Mouse (Mus musculus): Measurements from ENCODE around the gene Csnk2a2. TPM values are rescaled to one million over a fixed set of nuclear protein-coding genes. Genes with fewer than 3 reads are reported as not detected.
A peak's percentile ranks its signal among the peaks of the same experiment; 100 is the strongest.

Gene Csnk2a2
- polyA plus RNA-seq, 1 experiment from 2014 or later: 14.0 TPM

- Histone ChIP-seq H3K4me1 (no peaks in the 10 kb centered on the region), H3K4me3 (no peak overlapping the region), H3K9me3 (replicated peaks) (no peaks in the 10 kb centered on the region), H3K27ac (no peak overlapping the region), H3K36me3 (peaks cover 87% of the 10 kb centered on the region), H3K27me3 (ENCODE audit: low read depth, poor library complexity, severe bottlenecking) (no peaks in the 10 kb centered on the region)
- WGBS: 98% methylated on average over 5 of the region's 5 CpGs
- DNase-seq (ENCODE audit: low spot score): no peak
These were observed 39.6 kb downstream of the Csnk2a2 start for GRCm38 (mm10) chr8:95450271-95450670.

GRCm38 (mm10) chr8:95447661-95448060 lies 42.2 kb downstream of the Csnk2a2 start:
- Histone ChIP-seq H3K9me3 (replicated peaks) (no peaks in the 10 kb centered on the region), H3K4me1 (no peaks in the 10 kb centered on the region), H3K27me3 (ENCODE audit: low read depth, poor library complexity, severe bottlenecking) (no peaks in the 10 kb centered on the region), H3K4me3 (no peak overlapping the region), H3K36me3 (peaks cover 63% of the 10 kb centered on the region), H3K27ac (no peak overlapping the region)
- no peak for DNase-seq (ENCODE audit: low spot score)
- WGBS: 88% methylated on average over 7 of the region's 7 CpGs

- Histone ChIP-seq H3K36me3 (peaks cover 40% of the 10 kb centered on the region), H3K27me3 (ENCODE audit: low read depth, poor library complexity, severe bottlenecking) (no peaks in the 10 kb centered on the region), H3K27ac (no peak overlapping the region), H3K4me3 (no peak overlapping the region), H3K9me3 (replicated peaks) (no peaks in the 10 kb centered on the region), H3K4me1 (no peaks in the 10 kb centered on the region)
- DNase-seq (ENCODE audit: low spot score): no peak
- 91% methylated on average over 4 of the region's 4 CpGs for WGBS
These were observed 44.8 kb downstream of the Csnk2a2 start for GRCm38 (mm10) chr8:95445042-95445441.

- no peak overlapping the region for H3K4me3 ChIP-seq
- no peak for DNase-seq (ENCODE audit: low spot score)
- WGBS: 62% methylated on average over 5 of the region's 5 CpGs
- H3K9me3 ChIP-seq (replicated peaks): no peaks in the 10 kb centered on the region
- no peak overlapping the region for H3K27ac ChIP-seq
- 0 out of 2 replicates have a peak, but pooled peaks cover 5% of the 10 kb centered on the region for H3K36me3 ChIP-seq
- H3K4me1 ChIP-seq: no peaks in the 10 kb centered on the region
- H3K27me3 ChIP-seq (ENCODE audit: low read depth, poor library complexity, severe bottlenecking): no peaks in the 10 kb centered on the region
These were observed 48.3 kb downstream of the Csnk2a2 start for GRCm38 (mm10) chr8:95441491-95442039.

GRCm38 (mm10) chr8:95440168-95440709 lies 49.6 kb downstream of the Csnk2a2 start:
- Histone ChIP-seq H3K36me3 (0 out of 2 replicates have a peak, but pooled peaks cover 2% of the 10 kb centered on the region), H3K4me1 (no peaks in the 10 kb centered on the region), H3K27me3 (ENCODE audit: low read depth, poor library complexity, severe bottlenecking) (no peaks in the 10 kb centered on the region), H3K27ac (no peak overlapping the region), H3K4me3 (no peak overlapping the region), H3K9me3 (replicated peaks) (no peaks in the 10 kb centered on the region)
- WGBS: 90% methylated on average over 5 of the region's 5 CpGs
- no peak for DNase-seq (ENCODE audit: low spot score)

GRCm38 (mm10) chr8:95439421-95439820 lies 50.4 kb downstream of the Csnk2a2 start:
- H3K4me3 ChIP-seq: no peak overlapping the region
- no peaks in the 10 kb centered on the region for H3K9me3 ChIP-seq (replicated peaks)
- no peaks in the 10 kb centered on the region for H3K36me3 ChIP-seq
- 93% methylated on average over 2 of the region's 2 CpGs for WGBS
- H3K4me1 ChIP-seq: no peaks in the 10 kb centered on the region
- no peak for DNase-seq (ENCODE audit: low spot score)
- H3K27me3 ChIP-seq (ENCODE audit: low read depth, poor library complexity, severe bottlenecking): no peaks in the 10 kb centered on the region
- H3K27ac ChIP-seq: no peak overlapping the region

GRCm38 (mm10) chr8:95437341-95437992 lies 52.4 kb downstream of the Csnk2a2 start:
- Histone ChIP-seq H3K4me3 (no peak overlapping the region), H3K9me3 (replicated peaks) (no peaks in the 10 kb centered on the region), H3K4me1 (peaks cover 15% of the 10 kb centered on the region), H3K27me3 (ENCODE audit: low read depth, poor library complexity, severe bottlenecking) (no peaks in the 10 kb centered on the region), H3K36me3 (no peaks in the 10 kb centered on the region), H3K27ac (no peak overlapping the region)
- no peak for DNase-seq (ENCODE audit: low spot score)
- WGBS: 67% methylated on average over 5 of the region's 5 CpGs

GRCm38 (mm10) chr8:95435930-95436329 lies 53.9 kb downstream of the Csnk2a2 start:
- Histone ChIP-seq H3K36me3 (peaks cover 6% of the 10 kb centered on the region), H3K27me3 (ENCODE audit: low read depth, poor library complexity, severe bottlenecking) (no peaks in the 10 kb centered on the region), H3K4me1 (peaks cover 17% of the 10 kb centered on the region), H3K9me3 (replicated peaks) (no peaks in the 10 kb centered on the region), H3K4me3 (no peak overlapping the region), H3K27ac (no peak overlapping the region)
- no peak for DNase-seq (ENCODE audit: low spot score)
- WGBS: 92% methylated on average over 3 of the region's 3 CpGs

- Histone ChIP-seq H3K27ac (peak overlapping the region; percentile 94), H3K9me3 (replicated peaks) (no peaks in the 10 kb centered on the region), H3K36me3 (peaks cover 6% of the 10 kb centered on the region), H3K27me3 (ENCODE audit: low read depth, poor library complexity, severe bottlenecking) (no peaks in the 10 kb centered on the region), H3K4me1 (peaks cover 17% of the 10 kb centered on the region), H3K4me3 (peak overlapping the region; percentile 89)
- DNase-seq (ENCODE audit: low spot score): no peak
- WGBS: 97% methylated on average over 9 of the region's 9 CpGs
These were observed 54.4 kb downstream of the Csnk2a2 start for GRCm38 (mm10) chr8:95435471-95435870.

GRCm38 (mm10) chr8:95434686-95435439 lies 55.0 kb downstream of the Csnk2a2 start, which contains the start of gene Cfap20:
Gene Cfap20, minus strand, starts transcription at chr8:95434869.
- peak within 1 kb of the TSS; percentile 89 for H3K4me3 ChIP-seq
- DNase-seq (ENCODE audit: low spot score): peak; percentile 100
- under 1% methylated on average over 51 of the region's 51 CpGs for WGBS
- H3K4me1 ChIP-seq: peaks cover 20% of the 10 kb centered on the region
- peaks cover 8% of the 10 kb centered on the region for H3K36me3 ChIP-seq
- H3K9me3 ChIP-seq (replicated peaks): no peaks in the 10 kb centered on the region
- H3K27ac ChIP-seq: peak within 1 kb of the TSS; percentile 94
- H3K27me3 ChIP-seq (ENCODE audit: low read depth, poor library complexity, severe bottlenecking): no peaks in the 10 kb centered on the region

- peak; percentile 79 for DNase-seq (ENCODE audit: low spot score)
- Histone ChIP-seq H3K9me3 (replicated peaks) (no peaks in the 10 kb centered on the region), H3K4me1 (peaks cover 21% of the 10 kb centered on the region), H3K27ac (peak overlapping the region; percentile 94), H3K36me3 (peaks cover 11% of the 10 kb centered on the region), H3K4me3 (peak overlapping the region; percentile 89), H3K27me3 (ENCODE audit: low read depth, poor library complexity, severe bottlenecking) (no peaks in the 10 kb centered on the region)
- WGBS: under 1% methylated on average over 25 of the region's 25 CpGs
These were observed 55.6 kb downstream of the Csnk2a2 start for GRCm38 (mm10) chr8:95434233-95434632.

GRCm38 (mm10) chr8:95433124-95433523 lies 56.7 kb downstream of the Csnk2a2 start:
- peaks cover 16% of the 10 kb centered on the region for H3K36me3 ChIP-seq
- no peaks in the 10 kb centered on the region for H3K27me3 ChIP-seq (ENCODE audit: low read depth, poor library complexity, severe bottlenecking)
- WGBS: 83% methylated on average over 4 of the region's 4 CpGs
- no peak for DNase-seq (ENCODE audit: low spot score)
- H3K9me3 ChIP-seq (replicated peaks): no peaks in the 10 kb centered on the region
- peaks cover 26% of the 10 kb centered on the region for H3K4me1 ChIP-seq
- H3K4me3 ChIP-seq: peak overlapping the region; percentile 89
- H3K27ac ChIP-seq: no peak overlapping the region

- H3K4me1 ChIP-seq: peaks cover 33% of the 10 kb centered on the region
- no peaks in the 10 kb centered on the region for H3K9me3 ChIP-seq (replicated peaks)
- H3K36me3 ChIP-seq: peaks cover 16% of the 10 kb centered on the region
- no peak for DNase-seq (ENCODE audit: low spot score)
- H3K4me3 ChIP-seq: no peak overlapping the region
- H3K27me3 ChIP-seq (ENCODE audit: low read depth, poor library complexity, severe bottlenecking): no peaks in the 10 kb centered on the region
- 90% methylated on average over 3 of the region's 3 CpGs for WGBS
- H3K27ac ChIP-seq: no peak overlapping the region
These were observed 57.4 kb downstream of the Csnk2a2 start for GRCm38 (mm10) chr8:95432471-95432870.
